Mouse (Mus musculus): ENCODE data around the gene Kif9. TPM values are rescaled to one million over a fixed set of nuclear protein-coding genes. Genes with fewer than 3 reads are reported as not detected.
A peak's percentile ranks its signal among the peaks of the same experiment; 100 is the strongest.

Kif9 gene
- 0.48 TPM for polyA plus RNA-seq (2012; fragmentation: generic; extraction: Trizol)

GRCm38 (mm10) chr9:110476124-110477091, at the start of gene Kif9, which contains the start of gene Klhl18:
TSS of gene Kif9 (plus strand) at chr9:110476958.
TSS of gene Klhl18 (minus strand) at chr9:110476694.
- Histone ChIP-seq H3ac (ENCODE audit: control insufficient read depth, insufficient read length) (peak within 1 kb of the TSS; percentile 52), H3K4me2 (ENCODE audit: low read depth) (peak within 1 kb of the TSS; percentile 95), H3K36me3 (ENCODE audit: control insufficient read depth, insufficient read depth) (no peaks in the 10 kb centered on the region), H3K27me3 (ENCODE audit: control insufficient read depth, insufficient read depth, insufficient read length) (peaks cover 5% of the 10 kb centered on the region), H3K4me3 (peak within 1 kb of the TSS; percentile 86), H3K79me2 (ENCODE audit: control insufficient read depth, insufficient read depth) (peaks cover 10% of the 10 kb centered on the region)
- no peak for TF ChIP-seq E2F4 (IDR thresholded peaks at IDR 0.05; ENCODE audit: insufficient read depth)
- TF ChIP-seq TCF3 (IDR thresholded peaks at IDR 0.05; ENCODE audit: insufficient read length, low read depth), result no peak
- TF ChIP-seq POLR2A (IDR thresholded peaks at IDR 0.05; ENCODE audit: insufficient read length, low read depth), result peak; percentile 97
- no peak for TF ChIP-seq TCF12 (IDR thresholded peaks at IDR 0.05; ENCODE audit: insufficient read depth, poor library complexity, severe bottlenecking)
- TF ChIP-seq MAX (IDR thresholded peaks at IDR 0.05; ENCODE audit: low read depth), result no peak
- peak in 1 of 3 experiments; percentile 47 for TF ChIP-seq MYOG (IDR thresholded peaks at IDR 0.05; ENCODE audit: control insufficient read depth in 1 of 3, insufficient read depth in 1 of 3, insufficient read length in 2 of 3, low read depth in 2 of 3)
- no peak for TF ChIP-seq CEBPB (IDR thresholded peaks at IDR 0.05; ENCODE audit: insufficient read depth, poor library complexity, severe bottlenecking)
- TF ChIP-seq SRF (IDR thresholded peaks at IDR 0.05; ENCODE audit: control insufficient read depth, insufficient read length, low read depth), result no peak
- TF ChIP-seq USF1 (IDR thresholded peaks at IDR 0.05; ENCODE audit: low read depth), result no peak
- peak; percentile 95 for TF ChIP-seq POLR2AphosphoS2 (IDR thresholded peaks at IDR 0.05; ENCODE audit: insufficient read length, low read depth)
- no peak for TF ChIP-seq REST (IDR thresholded peaks at IDR 0.05; ENCODE audit: insufficient read depth, insufficient read length)
- TF ChIP-seq MYOD1 (IDR thresholded peaks at IDR 0.05; ENCODE audit: control insufficient read depth in 1 of 3, insufficient read length in 2 of 3, low read depth in 2 of 3), result peak in 2 of 3 experiments; percentile 11 to 24

DNA sequence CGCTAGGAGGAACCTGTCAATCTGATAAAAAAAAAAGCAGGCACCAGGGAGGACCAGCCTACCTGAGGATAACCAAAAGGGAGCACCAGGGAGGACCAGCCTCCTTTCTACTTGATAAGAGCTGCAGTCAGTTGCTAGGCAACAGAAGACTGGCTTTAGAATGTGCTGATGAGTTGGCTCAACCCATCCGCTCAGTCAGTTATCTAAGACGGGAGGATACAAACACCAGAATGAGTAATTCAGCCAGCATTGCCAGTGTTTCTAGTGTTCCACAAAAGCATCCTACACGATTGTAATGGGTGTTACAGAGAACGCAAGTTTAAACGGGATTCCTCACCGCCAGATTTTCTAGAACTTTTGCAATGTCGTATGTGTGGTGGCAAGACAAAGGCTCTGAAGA, 45.5 kb upstream of the Kif9 start:
- Histone ChIP-seq H3K4me3 (no peak overlapping the region), H3K79me2 (ENCODE audit: control insufficient read depth, insufficient read depth) (no peaks in the 10 kb centered on the region), H3K27me3 (ENCODE audit: control insufficient read depth, insufficient read depth, insufficient read length) (no peaks in the 10 kb centered on the region), H3K4me2 (ENCODE audit: low read depth) (no peak overlapping the region), H3ac (ENCODE audit: control insufficient read depth, insufficient read length) (no peak overlapping the region), H3K36me3 (ENCODE audit: control insufficient read depth, insufficient read depth) (no peaks in the 10 kb centered on the region)
- TF ChIP-seq MAX (IDR thresholded peaks at IDR 0.05; ENCODE audit: low read depth) (no peak), TCF3 (IDR thresholded peaks at IDR 0.05; ENCODE audit: insufficient read length, low read depth) (no peak), USF1 (IDR thresholded peaks at IDR 0.05; ENCODE audit: low read depth) (no peak), CEBPB (IDR thresholded peaks at IDR 0.05; ENCODE audit: insufficient read depth, poor library complexity, severe bottlenecking) (no peak)

- Histone ChIP-seq H3K27me3 (ENCODE audit: control insufficient read depth, insufficient read depth, insufficient read length) (no peaks in the 10 kb centered on the region), H3K4me3 (no peak overlapping the region), H3ac (ENCODE audit: control insufficient read depth, insufficient read length) (no peak overlapping the region), H3K36me3 (ENCODE audit: control insufficient read depth, insufficient read depth) (no peaks in the 10 kb centered on the region), H3K79me2 (ENCODE audit: control insufficient read depth, insufficient read depth) (no peaks in the 10 kb centered on the region), H3K4me2 (ENCODE audit: low read depth) (no peak overlapping the region)
- TF ChIP-seq POLR2AphosphoS2 (IDR thresholded peaks at IDR 0.05; ENCODE audit: insufficient read length, low read depth) (no peak), TCF3 (IDR thresholded peaks at IDR 0.05; ENCODE audit: insufficient read length, low read depth) (no peak), MYOG (IDR thresholded peaks at IDR 0.05; ENCODE audit: control insufficient read depth in 1 of 3, insufficient read depth in 1 of 3, insufficient read length in 2 of 3, low read depth in 2 of 3) (no peak)
These were observed 43.7 kb upstream of the Kif9 start for GRCm38 (mm10) chr9:110433045-110433444.

- H3K36me3 ChIP-seq (ENCODE audit: control insufficient read depth, insufficient read depth), result no peaks in the 10 kb centered on the region
- H3K79me2 ChIP-seq (ENCODE audit: control insufficient read depth, insufficient read depth), result no peaks in the 10 kb centered on the region
- no peak for TF ChIP-seq MYOG (IDR thresholded peaks at IDR 0.05; ENCODE audit: control insufficient read depth in 1 of 3, insufficient read depth in 1 of 3, insufficient read length in 2 of 3, low read depth in 2 of 3)
- TF ChIP-seq USF1 (IDR thresholded peaks at IDR 0.05; ENCODE audit: low read depth), result no peak
- no peaks in the 10 kb centered on the region for H3K27me3 ChIP-seq (ENCODE audit: control insufficient read depth, insufficient read depth, insufficient read length)
- H3K4me2 ChIP-seq (ENCODE audit: low read depth), result no peak overlapping the region
- H3ac ChIP-seq (ENCODE audit: control insufficient read depth, insufficient read length), result no peak overlapping the region
- no peak overlapping the region for H3K4me3 ChIP-seq
These were observed 40.7 kb upstream of the Kif9 start for GRCm38 (mm10) chr9:110436041-110436440.

GRCm38 (mm10) chr9:110440049-110440448, 36.7 kb upstream of the Kif9 start:
- no peaks in the 10 kb centered on the region for H3K27me3 ChIP-seq (ENCODE audit: control insufficient read depth, insufficient read depth, insufficient read length)
- TF ChIP-seq POLR2AphosphoS2 (IDR thresholded peaks at IDR 0.05; ENCODE audit: insufficient read length, low read depth) (no peak), MAX (IDR thresholded peaks at IDR 0.05; ENCODE audit: low read depth) (no peak), CEBPB (IDR thresholded peaks at IDR 0.05; ENCODE audit: insufficient read depth, poor library complexity, severe bottlenecking) (no peak), REST (IDR thresholded peaks at IDR 0.05; ENCODE audit: insufficient read depth, insufficient read length) (no peak), TCF12 (IDR thresholded peaks at IDR 0.05; ENCODE audit: insufficient read depth, poor library complexity, severe bottlenecking) (no peak), USF1 (IDR thresholded peaks at IDR 0.05; ENCODE audit: low read depth) (no peak), MYOG (IDR thresholded peaks at IDR 0.05; ENCODE audit: control insufficient read depth in 1 of 3, insufficient read depth in 1 of 3, insufficient read length in 2 of 3, low read depth in 2 of 3) (no peak), POLR2A (IDR thresholded peaks at IDR 0.05; ENCODE audit: insufficient read length, low read depth) (no peak), MYOD1 (IDR thresholded peaks at IDR 0.05; ENCODE audit: control insufficient read depth in 1 of 3, insufficient read length in 2 of 3, low read depth in 2 of 3) (no peak), TCF3 (IDR thresholded peaks at IDR 0.05; ENCODE audit: insufficient read length, low read depth) (no peak), SRF (IDR thresholded peaks at IDR 0.05; ENCODE audit: control insufficient read depth, insufficient read length, low read depth) (no peak), E2F4 (IDR thresholded peaks at IDR 0.05; ENCODE audit: insufficient read depth) (no peak)
- H3K36me3 ChIP-seq (ENCODE audit: control insufficient read depth, insufficient read depth), result no peaks in the 10 kb centered on the region
- H3K4me3 ChIP-seq, result no peak overlapping the region
- H3K4me2 ChIP-seq (ENCODE audit: low read depth), result no peak overlapping the region
- no peaks in the 10 kb centered on the region for H3K79me2 ChIP-seq (ENCODE audit: control insufficient read depth, insufficient read depth)
- H3ac ChIP-seq (ENCODE audit: control insufficient read depth, insufficient read length), result no peak overlapping the region
